Mouse (Mus musculus) heart, embryonic 16.5 days (tissue): ENCODE data around the gene Sytl3. TPM values are rescaled to one million over a fixed set of nuclear protein-coding genes. Genes with fewer than 3 reads are reported as not detected.
"Not testable (repeated sequence)": the region's sequence is repeated elsewhere in the genome, so short reads cannot be mapped to it uniquely, and the experiment has no call there.

ENCODE experiments used
- ATAC-seq: fragments of 200-750 bp; cut with Nextera tagmentation; replicated peaks from 2 replicates; pipeline ENCODE4 v1.8.0; 2017; ENCODE audit warnings: moderate number of reproducible peaks; ENCODE audit not compliant: insufficient read depth, low FRiP score; ENCODE audit errors: extremely low read depth
- H3K27ac ChIP-seq: fragments of 300-500 bp; sonication (generic); 2 replicates; pipeline ENCODE4 v1.5.1; 2014; ENCODE audit warnings: mild to moderate bottlenecking, low read length, control low read depth, moderate library complexity
- H3K27me3 ChIP-seq: fragments of 300-500 bp; sonication (generic); 2 replicates; pipeline ENCODE4 v1.6.1; 2014; ENCODE audit warnings: low read length, mixed read lengths; ENCODE audit not compliant: control insufficient read depth, insufficient read depth
- H3K36me3 ChIP-seq: fragments of 300-500 bp; sonication (generic); 2 replicates; pipeline ENCODE4 v1.6.1; 2014; ENCODE audit not compliant: control insufficient read depth, insufficient read depth
- H3K4me1 ChIP-seq: fragments of 300-500 bp; sonication (generic); 2 replicates; pipeline ENCODE4 v1.6.1; 2014; ENCODE audit warnings: low read length, mixed read lengths; ENCODE audit not compliant: control insufficient read depth, insufficient read depth
- H3K4me2 ChIP-seq: fragments of 300-500 bp; sonication (generic); 2 replicates; pipeline ENCODE4 v1.6.1; 2014; ENCODE audit warnings: low read depth, mild to moderate bottlenecking, control low read depth, low read length
- H3K4me3 ChIP-seq: fragments of 300-500 bp; sonication (generic); 2 replicates; pipeline ENCODE4 v1.5.1; 2014; ENCODE audit warnings: mild to moderate bottlenecking, control low read depth, low read length
- H3K9ac ChIP-seq: fragments of 300-500 bp; sonication (generic); 2 replicates; pipeline ENCODE4 v1.6.1; 2014; ENCODE audit warnings: low read length, control low read depth
- H3K9me3 ChIP-seq: fragments of 300-500 bp; sonication (generic); replicated peaks from 2 replicates; pipeline ENCODE4 v1.6.1; 2016; ENCODE audit warnings: low read length; ENCODE audit not compliant: control insufficient read depth
- WGBS: fragments of 180-500 bp; shearing (Covaris S2); extraction: QIAGEN DNeasy Blood & Tissue Kit; methylation state at CpG from one replicate; pipeline ENCODE4 v1.1.7; 2014; 5-methylcytosine and 5-hydroxymethylcytosine counted together
- polyA plus RNA-seq: library from polyadenylated mRNA; unstranded; fragments of >200 nt; fragmentation: Nextera tagmentation; extraction: Ambion mirVana; gene quantifications from 2 replicates; pipeline ENCODE4 v1.2.1, GENCODE M21; 2015

Sytl3 gene
- polyA plus RNA-seq, 1 experiment from 2014 or later: 5.2 TPM

DNA sequence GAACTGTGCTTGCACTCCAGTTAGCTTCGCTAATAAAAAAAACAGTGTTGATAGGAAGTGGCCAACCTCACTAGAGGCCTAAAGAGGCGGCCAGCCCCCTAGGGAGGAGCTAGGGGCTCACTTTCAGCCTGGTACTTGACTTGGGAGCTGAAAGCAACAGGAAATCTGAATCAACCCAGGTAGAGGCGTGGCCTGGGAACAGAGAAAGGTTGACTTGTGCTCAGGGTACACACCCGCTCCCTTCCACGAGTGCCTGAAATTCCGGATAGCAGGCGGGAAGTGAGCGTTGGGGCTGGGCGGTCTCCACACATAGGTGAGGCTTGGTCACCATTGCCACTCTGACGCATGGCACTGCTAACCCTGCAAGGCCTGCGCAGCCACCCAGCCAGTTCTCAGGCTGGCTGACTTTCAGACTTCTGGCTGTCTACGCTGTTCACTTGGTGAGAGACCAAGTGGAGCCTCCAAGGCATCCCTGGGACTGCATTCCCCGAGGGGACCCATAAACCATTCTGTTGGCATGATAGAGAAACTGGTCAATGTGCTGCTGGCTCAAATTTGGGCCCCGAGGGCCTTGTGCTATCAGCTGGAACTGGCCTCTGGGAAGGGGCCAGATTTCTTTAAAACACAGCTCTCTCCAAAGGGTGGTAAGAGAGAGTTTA, 18.0 kb upstream of the Sytl3 start:
- H3K4me1 ChIP-seq, H3K9me3 ChIP-seq, H3K4me3 ChIP-seq, H3K4me2 ChIP-seq, H3K27ac ChIP-seq, H3K9ac ChIP-seq, H3K27me3 ChIP-seq, H3K36me3 ChIP-seq: not testable (repeated sequence)
- WGBS: 68% methylated on average over 14 of the region's 14 CpGs
- peak; percentile 61 for ATAC-seq

DNA sequence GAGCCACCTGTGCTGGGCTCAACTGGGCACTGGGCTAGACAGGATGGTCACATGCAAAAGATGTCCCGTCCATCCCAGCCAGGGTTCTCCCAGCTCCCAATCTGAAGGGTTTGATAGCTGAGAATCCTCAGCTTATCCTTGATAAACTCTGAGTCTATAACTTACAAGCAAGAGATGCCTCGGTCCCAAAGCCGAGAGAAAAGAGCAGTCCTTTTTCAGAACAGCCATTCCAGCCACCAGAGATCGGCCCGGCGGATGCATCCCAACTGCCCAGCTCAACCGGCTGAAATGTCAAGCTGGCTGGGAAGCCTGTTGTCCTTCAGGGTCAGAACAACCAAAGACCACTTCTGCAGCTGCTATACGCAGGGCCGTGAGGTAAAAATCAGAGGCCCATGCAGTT, 14.7 kb upstream of the Sytl3 start:
- not testable (repeated sequence) for H3K27ac ChIP-seq, H3K4me3 ChIP-seq, H3K4me2 ChIP-seq, H3K27me3 ChIP-seq, ATAC-seq, H3K36me3 ChIP-seq, H3K9me3 ChIP-seq, H3K4me1 ChIP-seq, H3K9ac ChIP-seq
- WGBS: 93% methylated on average over 7 of the region's 9 CpGs

- WGBS: 80% methylated on average over 4 of the region's 4 CpGs
- not testable (repeated sequence) for H3K4me3 ChIP-seq, H3K4me2 ChIP-seq, H3K36me3 ChIP-seq, H3K9me3 ChIP-seq, ATAC-seq, H3K27ac ChIP-seq, H3K9ac ChIP-seq, H3K4me1 ChIP-seq, H3K27me3 ChIP-seq
Measured at GRCm38 (mm10) chr17:6644673-6645072, 14.2 kb upstream of the Sytl3 start.

DNA sequence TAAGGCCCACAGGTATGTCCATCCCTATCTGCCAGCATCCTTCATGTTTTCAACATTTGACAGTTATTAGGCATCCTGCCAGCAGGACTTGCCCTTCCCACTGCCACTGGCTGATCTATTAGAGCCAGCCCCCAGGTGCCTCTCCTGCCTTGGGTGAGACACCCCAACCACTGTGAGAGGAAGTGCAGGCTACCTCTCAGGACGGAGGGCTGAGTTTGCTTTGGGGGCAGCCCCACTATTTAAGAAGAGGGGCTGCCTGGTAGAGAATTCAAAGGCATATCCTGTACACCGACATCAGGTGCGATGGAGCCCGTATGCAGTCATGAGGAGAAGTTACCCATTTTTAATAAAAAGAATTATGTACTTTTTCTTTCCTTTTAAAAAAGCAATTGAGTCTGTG, 13.2 kb upstream of the Sytl3 start:
- not testable (repeated sequence) for ATAC-seq

DNA sequence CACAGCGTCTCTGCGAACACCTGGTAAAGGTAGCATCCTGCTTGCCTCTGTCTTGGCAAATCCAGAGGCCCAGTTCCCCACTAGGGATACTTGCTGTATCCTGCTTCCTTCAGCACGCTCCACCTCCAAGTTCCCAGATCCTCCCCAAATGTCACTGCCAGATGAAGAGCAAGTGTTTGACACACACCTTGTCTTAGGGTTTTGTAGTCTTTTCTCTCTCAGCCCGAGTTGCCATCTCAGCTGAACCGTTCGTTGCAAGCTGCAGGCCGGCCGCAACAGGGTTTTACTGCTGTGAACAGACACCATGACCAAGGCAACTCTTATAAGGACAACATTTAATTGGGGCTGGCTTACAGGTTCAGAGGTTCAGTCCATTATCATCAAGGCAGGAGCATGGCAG, 12.1 kb upstream of the Sytl3 start:
- not testable (repeated sequence) for ATAC-seq, H3K9ac ChIP-seq
- 97% methylated on average over 8 of the region's 8 CpGs for WGBS

More for the DNA sequence above, 13.2 kb upstream of the Sytl3 start:
- 71% methylated on average over 2 of the region's 4 CpGs for WGBS
- not testable (repeated sequence) for H3K27ac ChIP-seq, H3K9ac ChIP-seq, H3K9me3 ChIP-seq, H3K27me3 ChIP-seq, H3K4me2 ChIP-seq, H3K4me1 ChIP-seq, H3K36me3 ChIP-seq, H3K4me3 ChIP-seq

GRCm38 (mm10) chr17:6647452-6647851, 11.4 kb upstream of the Sytl3 start:
- not testable (repeated sequence) for H3K4me1 ChIP-seq, H3K4me3 ChIP-seq, H3K27ac ChIP-seq, H3K36me3 ChIP-seq, ATAC-seq, H3K4me2 ChIP-seq, H3K27me3 ChIP-seq, H3K9ac ChIP-seq, H3K9me3 ChIP-seq
- WGBS: 91% methylated on average over 3 of the region's 3 CpGs

More for the DNA sequence above, 12.1 kb upstream of the Sytl3 start:
- H3K4me2 ChIP-seq, H3K36me3 ChIP-seq, H3K4me3 ChIP-seq, H3K27me3 ChIP-seq, H3K27ac ChIP-seq, H3K9me3 ChIP-seq, H3K4me1 ChIP-seq: not testable (repeated sequence)

DNA sequence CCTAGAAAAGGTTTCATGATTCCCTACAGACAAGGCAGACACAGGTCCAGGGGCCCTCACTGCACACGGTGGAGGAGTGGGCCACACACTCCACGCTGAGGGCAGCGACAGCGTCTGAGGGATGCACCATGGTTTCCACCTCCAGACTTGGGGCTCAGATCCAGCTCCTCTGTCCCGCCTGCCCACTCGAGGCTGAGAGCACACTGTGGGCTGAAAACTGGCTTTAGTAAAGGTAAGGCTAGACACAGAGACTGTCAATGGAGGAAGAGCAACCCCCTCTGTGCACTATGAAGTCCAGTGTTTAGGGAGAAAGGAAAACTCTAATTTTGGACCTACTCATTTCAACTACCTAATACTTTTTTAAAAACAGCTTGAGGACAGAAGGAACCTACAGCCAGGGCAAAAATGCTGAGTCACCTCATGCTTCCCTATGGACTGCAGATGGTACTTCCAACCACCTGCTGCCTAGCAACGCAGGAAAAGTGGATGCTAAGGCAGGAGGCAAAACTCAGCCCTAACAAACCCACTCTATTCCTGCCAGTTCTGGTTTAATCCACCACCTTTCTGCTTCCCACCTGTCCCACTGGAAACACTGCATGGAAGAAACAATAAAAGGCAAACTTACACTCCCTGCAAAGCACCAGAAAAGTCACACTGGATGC, 7.9 kb upstream of the Sytl3 start:
- not testable (repeated sequence) for H3K27ac ChIP-seq, H3K4me3 ChIP-seq, H3K9ac ChIP-seq, ATAC-seq, H3K4me2 ChIP-seq, H3K4me1 ChIP-seq, H3K36me3 ChIP-seq, H3K27me3 ChIP-seq, H3K9me3 ChIP-seq
- WGBS: 90% methylated on average over 6 of the region's 7 CpGs

- not testable (repeated sequence) for H3K36me3 ChIP-seq, H3K4me2 ChIP-seq, H3K9me3 ChIP-seq, H3K27me3 ChIP-seq, H3K27ac ChIP-seq, H3K4me3 ChIP-seq, ATAC-seq, H3K4me1 ChIP-seq, H3K9ac ChIP-seq
- WGBS: 73% methylated on average over 4 of the region's 5 CpGs
Measured at GRCm38 (mm10) chr17:6653341-6653946, 5.4 kb upstream of the Sytl3 start.

- WGBS: under 1% methylated on average over 35 of the region's 36 CpGs
- peak overlapping the region; percentile 62 for H3K4me2 ChIP-seq
- not testable (repeated sequence) for H3K9me3 ChIP-seq, H3K36me3 ChIP-seq, H3K4me1 ChIP-seq, H3K27me3 ChIP-seq
- peak overlapping the region; percentile 74 for H3K27ac ChIP-seq
- peak overlapping the region; percentile 76 for H3K9ac ChIP-seq
- peak overlapping the region; percentile 67 for H3K4me3 ChIP-seq
- ATAC-seq: peak; percentile 76
Measured at GRCm38 (mm10) chr17:6655087-6655511, 3.8 kb upstream of the Sytl3 start.
